Mouse (Mus musculus) neutrophil, adult 5-6 weeks (primary cell): ENCODE results near the gene C9. TPM values are rescaled to one million over a fixed set of nuclear protein-coding genes. Genes with fewer than 3 reads are reported as not detected.

Experiments
- total RNA-seq: library from RNA; stranded (forward); fragments of 200-1000 nt; gene quantifications from 2 replicates; pipeline ENCODE4 v1.2.3, GENCODE M21; 2017

The C9 gene
- total RNA-seq, 1 experiment from 2014 or later, result not detected

Other genes with a start within 250 kb of the C9 start
- gene Dab2, start 145.5 kb upstream of the C9 start, total RNA-seq, result not detected in 2 replicates
- 337 and 407 TPM in 2 replicates for gene Fyb, start 77.5 kb downstream of the C9 start, total RNA-seq